Mouse (Mus musculus) neural tube, embryonic 14.5 days (tissue): Measurements from ENCODE around the gene Cirbp. TPM values are rescaled to one million over a fixed set of nuclear protein-coding genes. Genes with fewer than 3 reads are reported as not detected.

Experiments used
- ATAC-seq: fragments of 200-750 bp; cut with Nextera tagmentation; 2 replicates; pipeline ENCODE4 v1.8.0; 2017; ENCODE audit warnings: low read depth, mild to moderate bottlenecking, moderate TSS enrichment, moderate library complexity
- H3K27ac ChIP-seq: fragments of 300-500 bp; sonication (generic); 2 replicates; pipeline ENCODE4 v1.5.1; 2014; ENCODE audit warnings: low read depth, mild to moderate bottlenecking, control low read depth, low read length, moderate library complexity, mixed read lengths
- H3K27me3 ChIP-seq: fragments of 300-500 bp; sonication (generic); 2 replicates; pipeline ENCODE4 v1.6.1; 2014; ENCODE audit warnings: low read length; ENCODE audit not compliant: control insufficient read depth, insufficient read depth
- H3K36me3 ChIP-seq: fragments of 300-500 bp; sonication (generic); 2 replicates; pipeline ENCODE4 v1.6.1; 2014; ENCODE audit warnings: low read length, mixed read lengths; ENCODE audit not compliant: control insufficient read depth, insufficient read depth
- H3K4me1 ChIP-seq: fragments of 300-500 bp; sonication (generic); 2 replicates; pipeline ENCODE4 v1.6.1; 2014; ENCODE audit warnings: low read length; ENCODE audit not compliant: control insufficient read depth, insufficient read depth
- H3K4me2 ChIP-seq: fragments of 300-500 bp; sonication (generic); 2 replicates; pipeline ENCODE4 v1.6.1; 2014; ENCODE audit warnings: mild to moderate bottlenecking, low read depth, low read length, control low read depth
- H3K4me3 ChIP-seq: fragments of 300-500 bp; sonication (generic); 2 replicates; pipeline ENCODE4 v1.5.1; 2014; ENCODE audit warnings: low read depth, low read length, control low read depth, mixed read lengths
- H3K9ac ChIP-seq: fragments of 300-500 bp; sonication (generic); replicated peaks from 2 replicates; pipeline ENCODE4 v1.6.1; 2014; ENCODE audit warnings: low read depth, mild to moderate bottlenecking, control low read depth, low read length, mixed read lengths
- H3K9me3 ChIP-seq: fragments of 300-500 bp; sonication (generic); 2 replicates; pipeline ENCODE4 v1.6.1; 2016; ENCODE audit warnings: low read length; ENCODE audit not compliant: control insufficient read depth
- WGBS: fragments of 180-500 bp; shearing (Covaris S2); extraction: QIAGEN DNeasy Blood & Tissue Kit; methylation state at CpG from one replicate; pipeline ENCODE4 v1.1.7; 2014; 5-methylcytosine and 5-hydroxymethylcytosine counted together
- polyA plus RNA-seq: library from polyadenylated mRNA; unstranded; fragments of >200 nt; fragmentation: Nextera tagmentation; extraction: Ambion mirVana; gene quantifications from 2 replicates; pipeline ENCODE4 v1.2.1, GENCODE M21; 2014

The Cirbp gene
- polyA plus RNA-seq, 1 experiment from 2014 or later = 286 TPM

DNA sequence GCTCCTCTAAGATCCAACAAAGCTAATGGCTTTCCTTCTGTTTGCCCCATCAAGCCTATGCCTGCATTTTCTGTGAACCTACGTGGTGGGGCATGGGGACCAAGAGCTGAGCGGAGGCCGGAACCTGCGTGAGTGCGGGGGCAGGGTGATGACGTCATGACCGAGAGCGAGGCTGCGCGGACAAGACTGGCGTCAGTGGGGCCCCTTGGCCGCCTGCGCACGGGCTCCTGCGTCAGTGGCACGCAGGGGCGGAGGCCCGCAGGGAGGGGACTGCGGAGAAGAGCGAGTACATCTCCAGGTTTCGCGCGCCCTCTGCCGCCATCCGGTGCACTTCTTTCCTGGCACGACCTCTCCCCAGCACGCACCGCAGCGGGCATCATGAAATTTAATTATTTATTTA, 24.5 kb upstream of the Cirbp start:
- Histone ChIP-seq H3K9me3 (no peaks in the 10 kb centered on the region), H3K27me3 (no peaks in the 10 kb centered on the region), H3K4me1 (peaks cover 27% of the 10 kb centered on the region), H3K4me3 (peak overlapping the region; percentile 44), H3K9ac (peak overlapping the region; percentile 46), H3K4me2 (peak overlapping the region; percentile 88), H3K36me3 (peaks cover 31% of the 10 kb centered on the region; the same call in 1 of the 2 replicates), H3K27ac (peak overlapping the region; percentile 84)
- WGBS = 0% methylated on average over 29 of the region's 29 CpGs
- ATAC-seq = peak; percentile 62

DNA sequence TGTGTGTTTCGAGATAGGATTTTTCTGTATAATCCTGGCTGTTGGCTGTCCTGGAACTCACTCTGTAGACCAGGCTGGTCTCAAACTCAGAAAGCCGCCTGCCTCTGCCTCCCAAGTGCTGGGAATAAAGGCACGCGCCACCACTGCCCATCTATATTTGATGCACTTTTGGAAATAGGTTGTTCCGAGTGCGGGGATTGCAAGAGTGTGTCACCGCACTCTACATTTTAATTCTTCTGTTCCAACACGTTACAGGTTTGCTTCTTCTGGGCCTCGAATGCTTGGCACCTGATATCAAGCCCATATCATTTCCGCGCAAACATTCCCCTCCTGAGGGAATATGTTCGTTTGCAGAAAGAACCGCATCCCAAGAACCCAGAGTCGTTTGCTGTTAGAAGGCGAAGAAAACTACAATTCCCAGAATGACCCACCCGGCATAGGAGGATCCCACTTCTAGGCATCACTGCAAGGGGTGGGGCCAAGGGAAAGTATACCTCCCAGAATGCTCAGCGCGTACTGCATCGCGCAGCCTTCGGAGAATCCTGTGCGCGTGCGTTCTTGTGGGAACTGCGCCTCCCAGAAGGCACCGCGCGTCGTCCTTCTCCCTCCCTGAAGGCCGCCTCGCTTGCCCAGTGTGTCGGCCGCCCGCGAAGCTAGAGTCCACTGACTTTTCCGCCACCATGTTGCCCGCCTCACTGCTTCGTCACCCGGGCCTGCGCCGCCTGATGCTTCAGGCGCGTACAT, 23.8 kb upstream of the Cirbp start:
- peak overlapping the region; percentile 88 for H3K4me2 ChIP-seq
- under 1% methylated on average over 41 of the region's 43 CpGs for WGBS
- no peaks in the 10 kb centered on the region for H3K9me3 ChIP-seq
- H3K9ac ChIP-seq = peak overlapping the region; percentile 58
- peak overlapping the region; percentile 84 for H3K27ac ChIP-seq
- peak; percentile 83 for ATAC-seq
- H3K27me3 ChIP-seq = no peaks in the 10 kb centered on the region
- H3K36me3 ChIP-seq = peaks cover 29% of the 10 kb centered on the region; the same call in 1 of the 2 replicates
- peaks cover 20% of the 10 kb centered on the region for H3K4me1 ChIP-seq
- peak overlapping the region; percentile 44 for H3K4me3 ChIP-seq

DNA sequence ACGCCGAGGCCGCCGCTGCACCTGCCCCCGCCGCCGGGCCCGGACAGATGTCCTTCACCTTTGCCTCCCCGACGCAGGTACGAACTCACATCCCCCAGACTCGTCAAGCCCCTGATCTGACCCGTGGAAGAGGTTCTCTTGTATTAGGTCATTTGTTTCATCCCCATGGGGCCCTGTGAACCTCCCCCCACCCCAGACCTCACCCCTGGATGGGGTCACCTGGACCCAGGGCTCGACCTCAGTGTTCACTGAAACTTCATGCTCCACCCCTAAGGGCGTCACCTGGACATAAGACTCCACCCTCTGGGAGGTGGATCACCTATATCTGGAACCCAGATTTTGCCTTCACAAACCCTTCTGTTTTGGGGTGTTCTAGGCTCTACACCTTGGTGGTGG, 23.3 kb upstream of the Cirbp start:
- Histone ChIP-seq H3K9me3 (no peaks in the 10 kb centered on the region), H3K4me3 (peak overlapping the region; percentile 44), H3K9ac (peak overlapping the region; percentile 58), H3K27me3 (no peaks in the 10 kb centered on the region), H3K4me1 (peaks cover 20% of the 10 kb centered on the region), H3K36me3 (peaks cover 29% of the 10 kb centered on the region; the same call in 1 of the 2 replicates), H3K27ac (peak overlapping the region; percentile 16), H3K4me2 (peak overlapping the region; percentile 88)
- under 1% methylated on average over 15 of the region's 15 CpGs for WGBS
- ATAC-seq = 0 out of 2 replicates have a peak, but pooled peaks have one; percentile 7

GRCm38 (mm10) chr10:80143664-80144063, 22.1 kb upstream of the Cirbp start:
- WGBS = 94% methylated on average over 7 of the region's 7 CpGs
- H3K4me1 ChIP-seq = peaks cover 22% of the 10 kb centered on the region
- H3K27me3 ChIP-seq = no peaks in the 10 kb centered on the region
- H3K9me3 ChIP-seq = no peaks in the 10 kb centered on the region
- ATAC-seq = no peak
- no peak overlapping the region for H3K9ac ChIP-seq
- H3K4me2 ChIP-seq = no peak overlapping the region
- peaks cover 29% of the 10 kb centered on the region; the same call in 1 of the 2 replicates for H3K36me3 ChIP-seq
- no peak overlapping the region for H3K27ac ChIP-seq
- no peak overlapping the region; the same call in 1 of the 2 replicates for H3K4me3 ChIP-seq

DNA sequence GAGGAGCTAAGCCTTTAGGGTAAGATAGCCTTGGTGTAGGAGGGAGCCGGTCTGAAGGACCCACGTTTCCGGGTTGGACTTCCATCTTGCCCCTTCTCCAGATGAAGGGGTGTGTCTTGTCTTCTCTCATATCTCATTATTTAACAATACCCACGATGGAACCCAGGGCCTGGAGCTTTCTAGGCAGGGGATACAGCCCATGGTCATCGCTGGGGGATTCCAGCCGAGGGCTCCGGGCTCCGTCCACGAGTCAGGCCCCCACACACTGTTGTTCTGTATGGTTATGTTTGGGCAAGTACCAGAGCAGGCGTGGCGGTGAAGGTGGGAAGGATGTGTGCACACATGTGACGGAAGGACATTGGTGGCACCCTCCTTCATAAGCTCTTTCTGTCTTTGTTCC, 21.6 kb upstream of the Cirbp start:
- H3K9ac ChIP-seq = no peak overlapping the region
- H3K4me3 ChIP-seq = no peak overlapping the region
- peaks cover 29% of the 10 kb centered on the region; the same call in 1 of the 2 replicates for H3K36me3 ChIP-seq
- no peak for ATAC-seq
- no peak overlapping the region for H3K27ac ChIP-seq
- no peak overlapping the region for H3K4me2 ChIP-seq
- H3K27me3 ChIP-seq = no peaks in the 10 kb centered on the region
- 93% methylated on average over 12 of the region's 12 CpGs for WGBS
- no peaks in the 10 kb centered on the region for H3K9me3 ChIP-seq
- peaks cover 22% of the 10 kb centered on the region for H3K4me1 ChIP-seq

GRCm38 (mm10) chr10:80144864-80145838, 20.6 kb upstream of the Cirbp start:
- Histone ChIP-seq H3K4me3 (no peak overlapping the region), H3K27ac (no peak overlapping the region), H3K9ac (no peak overlapping the region; the same call in 1 of the 2 replicates), H3K36me3 (peaks cover 29% of the 10 kb centered on the region; the same call in 1 of the 2 replicates), H3K4me2 (no peak overlapping the region; the same call in 1 of the 2 replicates), H3K4me1 (peaks cover 22% of the 10 kb centered on the region), H3K27me3 (no peaks in the 10 kb centered on the region), H3K9me3 (no peaks in the 10 kb centered on the region)
- WGBS = 70% methylated on average over 20 of the region's 20 CpGs
- ATAC-seq = no peak

DNA sequence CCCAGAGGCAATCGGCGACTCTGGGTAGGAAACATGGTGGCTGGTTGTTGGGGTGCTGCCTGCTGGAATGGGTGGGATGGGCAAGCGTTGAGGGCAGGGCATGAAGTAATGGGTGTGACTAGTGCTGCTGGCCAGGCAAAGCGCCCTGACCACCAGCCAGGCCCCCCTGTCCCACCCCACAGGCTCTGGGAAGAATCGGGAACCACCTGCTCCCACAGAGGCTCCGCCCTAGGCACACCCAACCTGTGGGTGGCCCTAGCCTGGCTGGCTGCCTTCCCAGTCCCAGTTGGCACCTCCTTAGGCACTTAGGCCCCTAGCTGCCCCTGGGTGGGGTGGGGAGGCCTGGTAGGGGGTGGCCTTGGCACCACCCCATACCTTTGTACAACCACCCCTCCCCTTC, 19.9 kb upstream of the Cirbp start:
- Histone ChIP-seq H3K4me3 (no peak overlapping the region), H3K9ac (no peak overlapping the region), H3K27me3 (no peaks in the 10 kb centered on the region), H3K36me3 (peaks cover 29% of the 10 kb centered on the region; the same call in 1 of the 2 replicates), H3K9me3 (no peaks in the 10 kb centered on the region), H3K4me2 (no peak overlapping the region; the same call in 1 of the 2 replicates), H3K4me1 (peaks cover 22% of the 10 kb centered on the region), H3K27ac (no peak overlapping the region)
- WGBS = 89% methylated on average over 6 of the region's 6 CpGs
- ATAC-seq = no peak

- Histone ChIP-seq H3K4me2 (no peak overlapping the region), H3K27ac (no peak overlapping the region), H3K9me3 (no peaks in the 10 kb centered on the region), H3K9ac (no peak overlapping the region), H3K4me1 (peaks cover 20% of the 10 kb centered on the region), H3K27me3 (no peaks in the 10 kb centered on the region), H3K36me3 (peaks cover 31% of the 10 kb centered on the region; the same call in 1 of the 2 replicates), H3K4me3 (no peak overlapping the region)
- WGBS = 80% methylated on average over 4 of the region's 4 CpGs
- no peak for ATAC-seq
Measured at GRCm38 (mm10) chr10:80146568-80147011, 19.2 kb upstream of the Cirbp start.
